Mouse (Mus musculus) hindbrain, embryonic 13.5 days (tissue): ENCODE measurements around the gene Meioc. TPM values are rescaled to one million over a fixed set of nuclear protein-coding genes. Genes with fewer than 3 reads are reported as not detected.
"Not testable (repeated sequence)": the region's sequence is repeated elsewhere in the genome, so short reads cannot be mapped to it uniquely, and the experiment has no call there.

Experiments used
- ATAC-seq: fragments of 200-750 bp; cut with Nextera tagmentation; 2 replicates; pipeline ENCODE4 v1.8.0; 2017; ENCODE audit warnings: moderate TSS enrichment; ENCODE audit not compliant: low FRiP score
- H3K27ac ChIP-seq: fragments of 300-500 bp; sonication (generic); 2 replicates; pipeline ENCODE4 v1.5.1; 2015; ENCODE audit warnings: inconsistent platforms, mild to moderate bottlenecking, moderate library complexity
- H3K27me3 ChIP-seq: fragments of 300-500 bp; sonication (generic); 2 replicates; pipeline ENCODE4 v1.6.1; 2015; ENCODE audit warnings: mild to moderate bottlenecking, inconsistent platforms
- H3K36me3 ChIP-seq: fragments of 300-500 bp; sonication (generic); 2 replicates; pipeline ENCODE4 v1.6.1; 2015; ENCODE audit warnings: mild to moderate bottlenecking, inconsistent platforms
- H3K4me1 ChIP-seq: fragments of 300-500 bp; sonication (generic); replicated peaks from 2 replicates; pipeline ENCODE4 v1.6.1; 2015; ENCODE audit warnings: inconsistent platforms
- H3K4me2 ChIP-seq: fragments of 300-500 bp; sonication (generic); 2 replicates; pipeline ENCODE4 v1.6.1; 2015; ENCODE audit warnings: inconsistent platforms, mild to moderate bottlenecking, moderate library complexity
- H3K4me3 ChIP-seq: fragments of 300-500 bp; sonication (generic); 2 replicates; pipeline ENCODE4 v1.5.1; 2015; ENCODE audit warnings: mild to moderate bottlenecking, inconsistent platforms
- H3K9ac ChIP-seq: fragments of 300-500 bp; sonication (generic); 2 replicates; pipeline ENCODE4 v1.6.1; 2015; ENCODE audit warnings: mild to moderate bottlenecking, inconsistent platforms
- H3K9me3 ChIP-seq: fragments of 300-500 bp; sonication (generic); 2 replicates; pipeline ENCODE4 v1.6.1; 2016; ENCODE audit warnings: inconsistent platforms
- WGBS: fragments of 180-500 bp; shearing (Covaris S2); methylation state at CpG from one replicate; pipeline ENCODE4 v1.1.7; 2015; 5-methylcytosine and 5-hydroxymethylcytosine counted together
- polyA plus RNA-seq: library from polyadenylated mRNA; unstranded; fragments of >200 nt; fragmentation: Nextera tagmentation; extraction: Ambion mirVana; gene quantifications from 2 replicates; pipeline ENCODE4 v1.2.1, GENCODE M21; 2015

Gene Meioc
- polyA plus RNA-seq, 1 experiment from 2014 or later = 0.18 TPM

GRCm38 (mm10) chr11:102697338-102698017 lies 34.0 kb downstream of the Meioc start, which contains the start of gene Ccdc43:
Gene Ccdc43, minus strand, starts transcription at chr11:102697782.
- under 1% methylated on average over 49 of the region's 49 CpGs for WGBS

GRCm38 (mm10) chr11:102698018-102698476 lies 34.5 kb downstream of the Meioc start:
- Histone ChIP-seq H3K9ac (peak overlapping the region; percentile 82), H3K4me1 (peaks cover 20% of the 10 kb centered on the region), H3K36me3 (peaks cover 13% of the 10 kb centered on the region), H3K27me3 (no peaks in the 10 kb centered on the region), H3K9me3 (no peaks in the 10 kb centered on the region), H3K4me2 (peak overlapping the region; percentile 80), H3K4me3 (peak overlapping the region; percentile 74), H3K27ac (peak overlapping the region; percentile 79)
- peak; percentile 16; the same call in 1 of the 2 replicates for ATAC-seq
- 22% methylated on average over 9 of the region's 9 CpGs for WGBS

More at GRCm38 (mm10) chr11:102697338-102698017, 34.0 kb downstream of the Meioc start, which contains the start of gene Ccdc43:
- Histone ChIP-seq H3K4me2 (peak within 1 kb of the TSS; percentile 80), H3K27ac (peak within 1 kb of the TSS; percentile 79), H3K36me3 (peaks cover 16% of the 10 kb centered on the region), H3K9ac (peak within 1 kb of the TSS; percentile 82), H3K27me3 (no peaks in the 10 kb centered on the region), H3K9me3 (no peaks in the 10 kb centered on the region), H3K4me1 (peaks cover 20% of the 10 kb centered on the region), H3K4me3 (peak within 1 kb of the TSS; percentile 74)
- ATAC-seq = peak; percentile 99

- not testable (repeated sequence) for H3K4me3 ChIP-seq, H3K9me3 ChIP-seq, H3K4me2 ChIP-seq, H3K27me3 ChIP-seq, ATAC-seq, H3K9ac ChIP-seq, H3K27ac ChIP-seq, H3K4me1 ChIP-seq, H3K36me3 ChIP-seq
- WGBS = 89% methylated on average over 6 of the region's 6 CpGs
Measured at GRCm38 (mm10) chr11:102702206-102702605, 38.7 kb downstream of the Meioc start.

GRCm38 (mm10) chr11:102712411-102712810 lies 48.9 kb downstream of the Meioc start:
- no peak for ATAC-seq
- WGBS = 94% methylated on average over 4 of the region's 4 CpGs

GRCm38 (mm10) chr11:102714578-102714977 lies 51.1 kb downstream of the Meioc start:
- H3K4me3 ChIP-seq, H3K4me2 ChIP-seq, H3K9me3 ChIP-seq, H3K9ac ChIP-seq, H3K4me1 ChIP-seq, H3K36me3 ChIP-seq, ATAC-seq, H3K27me3 ChIP-seq, H3K27ac ChIP-seq: not testable (repeated sequence)
- WGBS = 83% methylated on average over 2 of the region's 2 CpGs

More at GRCm38 (mm10) chr11:102712411-102712810, 48.9 kb downstream of the Meioc start:
- H3K4me2 ChIP-seq = no peak overlapping the region
- H3K9ac ChIP-seq = no peak overlapping the region
- no peaks in the 10 kb centered on the region for H3K36me3 ChIP-seq
- H3K27me3 ChIP-seq = 0 out of 2 replicates have a peak, but pooled peaks cover 3% of the 10 kb centered on the region
- H3K4me3 ChIP-seq = no peak overlapping the region
- H3K4me1 ChIP-seq = no peaks in the 10 kb centered on the region
- no peaks in the 10 kb centered on the region; the same call in 1 of the 2 replicates for H3K9me3 ChIP-seq
- no peak overlapping the region for H3K27ac ChIP-seq

GRCm38 (mm10) chr11:102716135-102716534 lies 52.6 kb downstream of the Meioc start:
- no peak for ATAC-seq
- 77% methylated on average over 7 of the region's 7 CpGs for WGBS
- H3K36me3 ChIP-seq = no peaks in the 10 kb centered on the region
- H3K27ac ChIP-seq = no peak overlapping the region
- no peaks in the 10 kb centered on the region for H3K27me3 ChIP-seq
- no peak overlapping the region for H3K9ac ChIP-seq
- no peaks in the 10 kb centered on the region; the same call in 1 of the 2 replicates for H3K9me3 ChIP-seq
- no peak overlapping the region for H3K4me3 ChIP-seq
- no peaks in the 10 kb centered on the region for H3K4me1 ChIP-seq
- no peak overlapping the region for H3K4me2 ChIP-seq

- Histone ChIP-seq H3K27ac (no peak overlapping the region), H3K4me2 (no peak overlapping the region), H3K4me1 (no peaks in the 10 kb centered on the region), H3K27me3 (peaks cover 3% of the 10 kb centered on the region; the same call in 1 of the 2 replicates), H3K9ac (no peak overlapping the region), H3K4me3 (no peak overlapping the region), H3K9me3 (no peaks in the 10 kb centered on the region), H3K36me3 (no peaks in the 10 kb centered on the region)
- no peak for ATAC-seq
- WGBS = 43% methylated on average over 3 of the region's 3 CpGs
Measured at GRCm38 (mm10) chr11:102725574-102725973, 62.1 kb downstream of the Meioc start.

- Histone ChIP-seq H3K4me3 (no peak overlapping the region), H3K4me1 (no peaks in the 10 kb centered on the region), H3K27ac (no peak overlapping the region), H3K36me3 (no peaks in the 10 kb centered on the region), H3K9me3 (no peaks in the 10 kb centered on the region), H3K27me3 (peaks cover 2% of the 10 kb centered on the region; the same call in 1 of the 2 replicates), H3K4me2 (no peak overlapping the region), H3K9ac (no peak overlapping the region)
- WGBS = 33% methylated on average over 7 of the region's 7 CpGs
- ATAC-seq = no peak
Measured at GRCm38 (mm10) chr11:102728614-102729013, 65.1 kb downstream of the Meioc start.

GRCm38 (mm10) chr11:102729835-102730234 lies 66.3 kb downstream of the Meioc start:
- 89% methylated on average over 3 of the region's 3 CpGs for WGBS
- ATAC-seq = no peak

GRCm38 (mm10) chr11:102731366-102731765 lies 67.8 kb downstream of the Meioc start:
- Histone ChIP-seq H3K27ac (no peak overlapping the region), H3K4me1 (no peaks in the 10 kb centered on the region), H3K4me3 (no peak overlapping the region), H3K9ac (no peak overlapping the region), H3K4me2 (no peak overlapping the region), H3K27me3 (no peaks in the 10 kb centered on the region), H3K9me3 (no peaks in the 10 kb centered on the region), H3K36me3 (no peaks in the 10 kb centered on the region)
- ATAC-seq = no peak
- WGBS = 85% methylated on average over 6 of the region's 6 CpGs

More at GRCm38 (mm10) chr11:102729835-102730234, 66.3 kb downstream of the Meioc start:
- Histone ChIP-seq H3K4me1 (no peaks in the 10 kb centered on the region), H3K4me2 (no peak overlapping the region), H3K9ac (no peak overlapping the region), H3K4me3 (no peak overlapping the region), H3K27ac (no peak overlapping the region), H3K36me3 (no peaks in the 10 kb centered on the region), H3K9me3 (no peaks in the 10 kb centered on the region), H3K27me3 (no peaks in the 10 kb centered on the region)
